Mouse (Mus musculus) ovary, postnatal 14 days (tissue): ENCODE measurements at regions not wholly inside any gene's neighbourhood (a gene's known extent, or its start where the extent isn't known, plus 50 kb on each side); places are given as distances from the start of the nearest gene placed in this dataset.

ENCODE experiments used
- DNase-seq: peaks from one replicate; pipeline ENCODE4 v3.0.0; 2022; ENCODE audit warnings: low spot score

DNA sequence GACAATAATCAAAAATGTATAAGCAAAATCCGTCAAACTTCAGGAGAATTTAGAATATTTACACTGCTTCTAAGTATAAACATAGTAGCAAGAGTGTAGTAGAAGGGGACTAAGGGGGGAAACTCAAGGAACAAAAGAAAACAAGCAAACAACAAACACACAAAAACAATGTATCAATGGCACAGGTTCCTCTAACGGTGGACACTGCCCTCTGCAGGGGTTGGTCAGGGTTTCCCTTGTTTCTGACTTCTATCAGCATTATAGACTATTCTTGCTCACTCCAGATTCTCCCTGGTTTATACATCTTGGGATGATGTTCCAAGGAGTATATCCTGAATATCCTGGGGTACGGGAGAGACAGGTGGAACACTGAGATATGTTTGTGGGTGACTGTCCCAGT, 147.3 kb upstream of the Ppp2r3a start:
- DNase-seq: no peak

DNA sequence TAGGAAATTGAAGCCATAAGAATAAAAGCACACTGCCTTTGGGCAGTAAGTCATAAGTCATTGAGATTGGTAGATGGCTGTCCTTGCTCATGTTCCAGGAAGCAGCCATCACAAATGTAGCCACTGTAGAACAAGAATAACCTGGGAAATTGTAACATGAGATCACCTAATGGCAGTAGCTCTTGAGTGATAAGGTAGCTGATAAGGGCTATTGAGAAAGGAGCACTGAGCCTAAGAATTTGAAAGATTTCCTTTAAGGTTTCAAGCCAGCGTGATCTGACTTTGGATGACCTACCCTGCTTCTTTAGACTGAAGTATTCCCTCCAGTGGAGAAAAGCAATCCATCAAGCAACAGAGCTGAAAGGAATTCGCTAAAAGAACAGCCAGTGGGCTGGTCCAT, 117.8 kb upstream of the Ppp2r3a start:
- DNase-seq: no peak

GRCm38 (mm10) chr9:101356607-101357006, 105.0 kb upstream of the Ppp2r3a start:
- DNase-seq: no peak

DNA sequence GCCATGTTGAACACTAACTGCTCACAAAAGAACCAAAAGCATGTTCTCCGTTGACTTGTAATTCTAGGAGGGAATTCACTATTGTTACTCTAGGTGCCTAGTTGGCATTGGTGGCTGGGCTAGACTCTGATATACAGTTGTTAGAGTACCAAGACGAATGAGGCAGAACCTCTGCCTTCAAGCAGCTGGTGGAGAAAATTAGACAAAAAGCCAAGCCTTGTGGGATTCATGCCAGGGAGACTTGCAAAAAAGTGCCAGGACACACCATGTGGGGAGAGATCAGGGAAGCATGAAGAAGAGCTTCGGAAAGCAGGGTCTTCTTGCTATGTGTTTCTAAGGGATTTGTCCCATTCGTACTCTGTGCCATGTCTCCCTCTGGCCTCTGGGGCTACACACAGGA, 97.2 kb upstream of the Ppp2r3a start:
- no peak for DNase-seq

- no peak for DNase-seq
These were observed 91.3 kb upstream of the Ppp2r3a start for GRCm38 (mm10) chr9:101342887-101343286.

GRCm38 (mm10) chr9:101340796-101341465, 89.3 kb upstream of the Ppp2r3a start:
- no peak for DNase-seq

DNA sequence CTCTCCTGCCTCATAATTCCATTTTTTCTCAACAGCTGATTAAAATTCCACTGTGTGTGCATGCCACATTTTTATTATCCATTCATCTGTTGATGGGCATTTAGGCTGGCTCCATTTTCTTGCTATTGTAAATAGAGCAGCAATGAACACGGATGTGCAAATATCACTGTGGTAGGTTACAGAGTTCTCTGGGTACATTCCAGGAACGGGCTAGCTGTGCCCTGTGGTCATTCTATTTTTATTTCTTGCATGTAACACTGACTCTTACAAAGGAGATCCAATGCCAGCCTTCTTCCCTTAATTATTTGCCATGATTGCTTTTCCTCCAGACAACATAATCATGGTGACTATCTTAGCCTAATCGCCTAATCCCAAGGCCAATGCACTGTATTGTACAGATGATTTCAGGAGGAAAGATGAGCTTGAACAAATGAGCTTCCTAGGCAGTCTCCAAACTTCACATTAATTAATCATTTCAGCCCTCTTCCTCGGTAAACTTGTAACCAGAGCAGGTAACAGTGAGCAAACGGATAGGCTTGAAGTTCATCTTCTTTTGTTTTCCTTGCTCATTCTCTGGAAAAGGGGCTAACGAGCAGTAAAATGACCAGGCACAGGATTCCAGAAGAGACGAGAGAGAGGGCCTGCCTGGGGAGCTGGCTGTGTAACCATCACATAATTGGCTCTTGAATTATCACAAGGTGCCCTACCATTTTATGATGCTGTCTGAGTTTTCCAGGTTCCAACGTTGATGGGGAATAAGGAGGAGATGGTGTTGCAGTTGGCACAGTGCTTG, 77.6 kb upstream of the Ppp2r3a start:
- DNase-seq: no peak

- no peak for DNase-seq
These were observed 75.4 kb upstream of the Ppp2r3a start for GRCm38 (mm10) chr9:101326961-101327360.

DNA sequence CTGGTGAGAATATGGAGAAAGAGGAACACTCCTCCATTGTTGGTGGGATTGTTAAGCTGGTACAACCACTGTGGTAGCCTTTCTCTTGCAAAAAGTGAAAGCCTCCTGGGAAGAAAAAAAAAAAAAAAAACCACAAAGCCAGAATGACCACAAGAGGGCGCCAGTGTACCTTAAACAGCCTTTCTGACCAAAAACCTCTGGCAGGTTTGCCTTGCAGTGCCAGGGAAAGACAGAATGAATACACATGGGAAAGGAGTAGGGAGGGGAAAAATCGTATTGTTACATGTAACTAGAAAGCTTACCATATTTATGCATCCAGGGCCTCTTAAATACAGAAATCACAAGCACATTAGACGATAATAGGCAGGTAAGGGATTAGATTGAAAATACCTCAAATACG, 62.4 kb upstream of the Ppp2r3a start:
- peak; percentile 58 for DNase-seq

DNA sequence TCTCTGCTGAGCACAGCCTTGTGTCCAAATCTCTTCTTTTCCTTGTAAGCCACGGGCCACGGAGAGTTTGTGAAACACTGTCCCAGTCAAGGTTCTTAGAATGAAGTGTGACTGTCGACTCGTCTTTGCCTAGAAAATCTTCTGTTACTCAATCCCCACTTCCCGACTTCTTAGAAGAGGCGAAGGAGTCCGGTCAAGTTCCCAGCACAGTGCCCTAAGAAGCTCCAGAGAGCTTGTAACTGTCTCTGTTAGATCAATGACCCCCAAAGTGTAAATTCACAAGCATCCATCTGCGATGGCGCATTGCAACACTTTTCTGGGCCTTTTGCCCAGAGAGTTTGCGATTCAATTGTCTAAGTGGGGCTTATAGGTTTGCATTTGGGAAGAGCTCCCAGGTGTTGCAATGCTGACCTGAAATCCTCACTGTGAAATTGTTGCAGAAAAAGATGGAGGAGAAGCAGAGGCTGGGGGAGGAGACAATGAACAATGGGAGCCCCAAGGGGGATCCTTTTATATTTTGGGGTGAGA, 54.9 kb upstream of the Ppp2r3a start:
- no peak for DNase-seq

- DNase-seq: no peak
These were observed 54.1 kb upstream of the Ppp2r3a start for GRCm38 (mm10) chr9:101305730-101306129.
